Mouse (Mus musculus) v-Abl transformed pro-B cells (cell line): ENCODE data around the gene Pdk3.

Source experiments
- in situ Hi-C, 2 experiments: fragments of 400-800 bp; cut with MboI; formaldehyde crosslinking; loops; one replicate each; pipeline ENCODE4 v1.15.1; 2025; ENCODE audit not compliant: unreplicated experiment in 2 of 2

Pdk3 gene

DNA sequence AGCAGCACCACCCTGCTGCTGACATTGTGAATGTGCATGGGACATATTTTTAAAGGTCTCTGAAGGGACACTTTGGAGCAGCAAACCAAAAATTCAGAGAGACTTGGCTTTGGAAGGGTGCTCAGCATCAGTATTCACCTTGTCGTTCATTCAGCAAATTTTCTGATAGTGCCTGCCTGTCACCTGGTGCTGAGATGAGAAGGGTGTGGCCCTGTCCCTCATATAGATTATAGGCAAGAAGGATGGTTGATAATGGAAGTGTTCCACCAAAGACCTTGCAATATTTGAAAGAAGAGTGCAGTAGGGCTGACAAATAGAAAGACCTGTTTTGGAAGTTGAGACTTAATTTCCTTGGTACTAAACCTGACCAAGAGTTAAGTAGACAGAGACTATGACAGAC is 102.5 kb downstream of the Pdk3 start:
- in situ Hi-C loops: no loop called here
